Mouse (Mus musculus) cerebellum, postnatal 36 days (tissue): ENCODE data around the gene Wdr90.

Experiments
- DNase-seq, 2 experiments: peaks; one replicate each; pipeline ENCODE4 v3.0.0; 2021 to 2022; ENCODE audit warnings: mixed read lengths in 2 of 2

Gene Wdr90

GRCm38 (mm10) chr17:25796951-25797369 is 64.3 kb downstream of the Wdr90 start, which contains the start of gene Metrn:
Gene Metrn, minus strand, starts transcription at chr17:25797136.
- peak in 1 of 2 experiments; percentile 67 for DNase-seq

- no peak for DNase-seq
These were observed 65.0 kb downstream of the Wdr90 start for GRCm38 (mm10) chr17:25796211-25796771.

GRCm38 (mm10) chr17:25795609-25796092 is 65.7 kb downstream of the Wdr90 start, which contains the start of gene AC134908.4:
Gene AC134908.4, minus strand, starts transcription at chr17:25795659.
- DNase-seq, result no peak

DNA sequence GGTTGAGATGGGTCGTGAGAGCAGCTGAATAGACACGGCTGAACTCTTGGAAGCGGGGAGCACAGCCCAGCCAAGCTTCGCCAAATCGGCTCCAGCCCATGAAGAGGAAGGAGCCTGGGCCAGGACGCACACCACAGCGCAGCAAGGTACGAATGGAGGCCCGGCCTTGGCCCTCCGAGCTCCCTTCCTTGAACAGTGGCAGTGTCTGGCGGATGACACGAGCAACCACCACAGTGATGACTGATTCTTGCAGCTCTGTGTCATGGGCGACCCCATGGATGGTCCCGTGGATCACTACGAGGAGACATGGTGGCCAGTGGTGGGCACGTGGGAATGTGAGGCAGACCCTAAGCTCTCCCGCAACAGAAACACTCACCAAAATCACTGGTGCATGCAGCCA is 66.3 kb downstream of the Wdr90 start:
- peak in 1 of 2 experiments; percentile 11 for DNase-seq
